Comparison of ENCODE assay signal across 23 mouse cellular contexts in genomic region chr19:49019426-49019825, GRCm38 (mm10).
DNase-seq lines count a peak whose midpoint lies in the region; ATAC-seq and TF ChIP-seq lines count a peak whose summit lies in the region.
"Had no signal": no experiment of that assay in that cellular context is flagged by ENCODE, and none has a peak within 500 bp of the region (broad histone marks: within the 10 kb centered on the region; RNA-seq: fewer than 3 reads in every experiment).

No protein-coding gene starts in this region.

- H3K27me3 ChIP-seq in hindbrain, postnatal 0 days (ENCODE audit: insufficient read depth, low read length): no peaks in the 10 kb centered on the region
- H3K27me3 ChIP-seq in hindbrain, embryonic 10.5 days (ENCODE audit: insufficient read depth, poor library complexity, severe bottlenecking): no peaks in the 10 kb centered on the region
- H3K27me3 ChIP-seq: CH12.LX; heart, embryonic 15.5 days; liver, embryonic 12.5 days; neural tube, embryonic 12.5 days; stomach, embryonic 15.5 days had no signal

- intact Hi-C loops in left cerebral cortex, postnatal 4 days (cut with DNase I): no loop called here
- intact Hi-C loops in left cerebral cortex, postnatal 36 days (cut with DNase I): no loop called here

- peak; percentile 4 for DNase-seq in hindbrain, postnatal 0 days (ENCODE audit: low spot score)
- DNase-seq in hindbrain, embryonic 10.5 days (ENCODE audit: low spot score): no peak
- DNase-seq in left cerebral cortex, postnatal 4 days: peak; percentile 10
- DNase-seq in left cerebral cortex, postnatal 36 days (ENCODE audit: low spot score in 2 of 2): no peak
- peak; percentile 11 for DNase-seq in ES-CJ7 (ENCODE audit: low read depth, low spot score)
- DNase-seq in embryo, embryonic 10.5 days (ENCODE audit: low spot score): peak; percentile 14
- DNase-seq in natural killer cell, adult 2 months (ENCODE audit: low spot score in 2 of 2): no peak
- no peak for DNase-seq in urinary bladder, postnatal 25 days (ENCODE audit: low spot score)
- DNase-seq: adrenal gland, postnatal 25 days; cerebellum, adult 11-12 months; cerebellum, postnatal 36 days; gastrocnemius, postnatal 36 days; heart, postnatal 4 days; kidney, adult 8-10 months; thymus, adult 2 months had no signal

- peak; percentile 27 for TF ChIP-seq CTCF in hindbrain, postnatal 0 days (IDR thresholded peaks at IDR 0.05; ENCODE audit: low read depth)

- H3K4me3 ChIP-seq in hindbrain, postnatal 0 days (ENCODE audit: low read length): no peak overlapping the region
- H3K4me3 ChIP-seq in hindbrain, embryonic 10.5 days: no peak overlapping the region
- H3K4me3 ChIP-seq: heart, embryonic 15.5 days; liver, embryonic 12.5 days; midbrain, embryonic 10.5 days; neural tube, embryonic 12.5 days; stomach, embryonic 15.5 days had no signal

- no peak overlapping the region for H3K9ac ChIP-seq in hindbrain, postnatal 0 days (replicated peaks; ENCODE audit: low read length)
- H3K9ac ChIP-seq: heart, embryonic 15.5 days; liver, embryonic 12.5 days; neural tube, embryonic 12.5 days; stomach, embryonic 15.5 days had no signal

- H3K4me2 ChIP-seq in hindbrain, postnatal 0 days (ENCODE audit: low read depth, low read length): no peak overlapping the region
- H3K4me2 ChIP-seq: heart, embryonic 15.5 days; liver, embryonic 12.5 days; neural tube, embryonic 12.5 days; stomach, embryonic 15.5 days had no signal

- H3K36me3 ChIP-seq in hindbrain, postnatal 0 days (ENCODE audit: insufficient read depth, low read length): no peaks in the 10 kb centered on the region
- no peaks in the 10 kb centered on the region for H3K36me3 ChIP-seq in hindbrain, embryonic 10.5 days
- H3K36me3 ChIP-seq: heart, embryonic 15.5 days; liver, embryonic 12.5 days; midbrain, embryonic 10.5 days; neural tube, embryonic 12.5 days; stomach, embryonic 15.5 days had no signal

- 81% methylated on average over 4 of the region's 4 CpGs for WGBS in hindbrain, postnatal 0 days
- 83% methylated on average over 4 of the region's 4 CpGs for WGBS in hindbrain, embryonic 10.5 days

- no peaks in the 10 kb centered on the region for H3K9me3 ChIP-seq in hindbrain, postnatal 0 days (ENCODE audit: low read length)
- H3K9me3 ChIP-seq in hindbrain, embryonic 10.5 days: 0 out of 2 replicates have a peak, but pooled peaks cover 2% of the 10 kb centered on the region
- H3K9me3 ChIP-seq: heart, embryonic 15.5 days; neural tube, embryonic 12.5 days; stomach, embryonic 15.5 days had no signal

- H3K27ac ChIP-seq in hindbrain, postnatal 0 days: no peak overlapping the region
- no peak overlapping the region for H3K27ac ChIP-seq in hindbrain, embryonic 10.5 days
- H3K27ac ChIP-seq: heart, embryonic 15.5 days; liver, embryonic 12.5 days; macrophage; midbrain, embryonic 10.5 days; neural tube, embryonic 12.5 days; stomach, embryonic 15.5 days had no signal

- H3K4me1 ChIP-seq in hindbrain, postnatal 0 days (ENCODE audit: insufficient read depth, low read length): no peaks in the 10 kb centered on the region
- H3K4me1 ChIP-seq in hindbrain, embryonic 10.5 days (replicated peaks): no peaks in the 10 kb centered on the region
- H3K4me1 ChIP-seq: heart, embryonic 15.5 days; liver, embryonic 12.5 days; midbrain, embryonic 10.5 days; neural tube, embryonic 12.5 days; stomach, embryonic 15.5 days had no signal

- no peak for ATAC-seq in hindbrain, postnatal 0 days
- ATAC-seq: forebrain, embryonic 16.5 days; liver, embryonic 12.5 days had no signal

Comparison
In these comparisons a context has a peak if more than half of its experiments do, and no peak if none do; other contexts are left out.
1. DNase-seq: peak in hindbrain, postnatal 0 days (single experiment), left cerebral cortex, postnatal 4 days (single experiment), ES-CJ7 (single experiment) and embryo, embryonic 10.5 days (single experiment); none in hindbrain, embryonic 10.5 days (single experiment), left cerebral cortex, postnatal 36 days (0 of 2), natural killer cell, adult 2 months (0 of 2) and urinary bladder, postnatal 25 days (single experiment).